Mouse (Mus musculus): ENCODE data around the gene Amigo1.

Gene Amigo1

DNA sequence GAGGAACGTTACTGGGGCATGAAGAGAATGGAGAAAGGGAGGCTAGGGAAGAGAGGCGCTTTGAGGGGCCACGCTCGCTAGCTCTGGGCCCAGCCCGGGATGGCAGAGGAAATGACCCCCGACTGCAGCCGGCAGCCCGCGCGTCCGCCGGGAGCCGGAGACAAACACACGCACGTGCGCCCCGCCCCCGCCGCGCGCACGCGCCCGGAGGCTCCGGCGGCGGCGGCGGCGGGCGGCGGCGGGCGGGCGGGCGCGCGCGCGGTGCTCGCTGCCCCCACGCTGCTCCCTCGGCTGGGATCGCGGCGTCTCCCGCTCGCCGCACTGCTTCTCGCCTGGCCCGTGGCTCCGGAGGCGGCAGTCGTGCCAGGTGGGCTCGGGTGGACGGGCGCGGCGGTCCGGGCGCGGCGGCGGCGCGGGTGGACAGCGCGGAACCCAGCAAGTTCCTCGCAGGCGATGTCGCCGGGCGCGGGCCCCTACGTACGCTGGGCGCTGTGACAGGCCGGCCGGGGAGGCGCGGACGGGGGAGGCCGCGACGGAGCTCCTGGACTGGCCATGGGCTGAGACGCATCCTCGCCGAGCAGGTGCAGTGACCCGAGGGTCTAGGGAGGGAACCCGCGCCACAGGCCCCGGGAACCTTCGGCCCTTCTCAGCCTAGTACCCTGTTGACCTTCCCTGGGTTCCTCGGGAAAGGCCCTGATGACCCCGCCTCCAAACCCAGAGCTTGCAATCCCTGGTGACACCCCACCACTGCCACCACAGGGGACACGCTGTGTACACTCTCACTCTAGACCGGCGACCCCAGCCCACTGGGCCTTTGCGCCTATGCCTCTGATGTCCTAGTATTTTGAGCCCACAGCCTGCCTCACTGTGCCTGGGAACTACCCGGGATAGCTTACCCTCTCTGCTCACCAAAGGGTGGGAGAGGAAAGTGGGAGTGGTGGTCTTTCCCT is at the start of gene Amigo1:
TSS of gene Amigo1 (plus strand) at position 238 of the 950 bp plus-strand sequence.
- DNase-seq (ENCODE audit: low spot score in 2 of 2) = peak in 1 of 2 experiments; percentile 74

DNA sequence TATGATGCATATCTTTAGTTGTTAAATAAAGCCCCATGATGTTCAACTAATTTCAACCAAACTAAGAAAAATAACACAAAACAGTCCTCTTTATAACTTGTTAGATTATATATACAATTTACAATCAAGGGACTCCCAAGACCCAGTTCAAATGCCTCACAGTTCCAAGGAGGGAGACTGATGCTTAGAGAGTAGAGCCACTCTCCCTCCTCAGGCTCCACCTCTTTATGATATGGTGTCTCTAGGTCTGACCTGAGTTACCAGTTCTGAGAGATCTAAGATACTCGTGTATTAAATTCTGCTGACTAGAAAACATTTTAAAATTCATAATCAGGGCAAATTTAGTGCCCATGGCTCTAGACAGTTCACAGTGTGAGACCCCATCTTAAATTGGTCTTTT is 47.0 kb upstream of the Amigo1 start:
- DNase-seq (ENCODE audit: low spot score in 2 of 2) = no peak

DNA sequence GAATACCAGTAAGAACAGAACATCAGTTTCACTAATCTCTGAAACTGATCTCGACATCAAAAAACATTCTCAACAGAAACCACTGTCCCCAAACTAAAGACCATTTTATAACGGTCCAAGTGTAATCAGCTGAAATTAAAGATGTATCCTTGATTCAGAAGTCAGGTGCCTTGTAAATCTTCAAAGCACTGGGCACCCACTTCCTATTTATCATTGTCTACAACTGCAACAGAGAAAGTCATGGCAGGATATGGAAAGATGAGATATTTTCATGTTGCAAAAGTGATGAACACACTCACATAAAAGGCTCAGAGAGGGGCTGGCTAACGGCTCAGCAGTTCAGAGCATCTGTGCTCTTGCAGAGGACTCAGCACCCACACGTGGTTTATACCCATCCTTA is 45.3 kb upstream of the Amigo1 start:
- no peak for DNase-seq (ENCODE audit: low spot score in 2 of 2)

DNA sequence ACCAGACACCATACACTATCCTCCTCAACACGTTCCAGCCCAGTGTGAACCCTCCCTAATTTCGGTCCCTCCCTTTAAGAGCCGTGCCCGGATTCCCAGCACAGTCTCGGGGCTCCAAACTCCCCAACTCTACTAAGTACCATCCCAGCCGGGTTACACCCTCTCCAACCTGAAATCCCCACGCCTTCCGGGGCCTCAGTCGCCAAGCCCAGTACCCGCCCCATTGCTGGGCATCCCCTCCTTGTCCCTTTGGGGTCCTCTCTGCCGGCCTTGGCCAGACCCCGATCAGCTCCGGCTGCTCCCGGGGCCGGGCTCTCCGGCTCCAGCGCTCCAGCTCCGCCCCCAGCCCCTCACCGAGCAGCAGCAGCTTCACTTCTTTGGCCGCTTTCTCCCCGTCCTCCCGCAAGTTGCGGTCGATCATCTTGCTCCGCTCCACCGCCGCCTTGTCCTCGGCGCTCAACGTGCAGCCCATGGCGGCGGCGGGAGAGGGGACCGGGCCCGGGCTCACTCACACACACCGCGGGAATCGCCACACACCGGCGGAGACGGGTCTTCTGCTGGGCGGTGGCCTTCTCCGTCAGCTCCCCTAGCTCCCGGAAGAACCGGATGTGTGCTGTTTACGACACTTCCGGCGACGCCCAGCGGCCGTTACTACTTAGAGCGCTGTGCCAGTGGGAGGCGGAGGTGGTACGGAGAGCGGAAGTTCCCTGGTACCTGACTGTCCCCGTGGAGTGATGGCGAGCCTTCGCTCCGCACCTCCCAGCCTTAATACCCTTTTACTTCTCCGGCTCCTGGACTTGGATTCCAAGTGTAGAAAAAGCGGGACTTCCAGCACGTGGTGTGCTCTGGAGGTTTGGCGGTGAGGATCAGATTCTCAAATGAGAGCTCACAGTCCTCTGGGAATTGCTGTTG is 40.3 kb upstream of the Amigo1 start, which contains the start of gene Gnai3:
TSS of gene Gnai3 (minus strand) at position 613 of the 912 bp plus-strand sequence.
- peak; percentile 90 to 94 for DNase-seq (ENCODE audit: low spot score in 2 of 2)

DNA sequence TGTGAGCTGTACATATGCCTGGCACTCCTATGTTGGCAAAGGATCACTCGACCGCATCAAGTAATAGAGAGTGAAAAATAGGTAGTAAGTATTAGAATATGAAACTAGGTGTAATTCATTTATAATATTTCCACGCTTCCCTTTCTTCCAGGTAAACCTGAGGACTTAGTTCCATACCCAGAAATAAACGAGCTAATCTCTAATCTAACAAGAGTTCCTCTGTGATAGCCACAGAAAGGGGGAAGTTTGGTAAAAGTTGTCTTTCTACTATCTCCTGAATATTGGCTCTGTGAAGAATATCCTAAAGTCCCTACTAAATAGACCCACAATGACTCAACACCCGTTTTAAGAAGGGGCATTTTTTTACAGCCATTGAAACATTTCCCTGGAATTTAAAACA is 39.5 kb upstream of the Amigo1 start:
- no peak for DNase-seq (ENCODE audit: low spot score in 2 of 2)

DNA sequence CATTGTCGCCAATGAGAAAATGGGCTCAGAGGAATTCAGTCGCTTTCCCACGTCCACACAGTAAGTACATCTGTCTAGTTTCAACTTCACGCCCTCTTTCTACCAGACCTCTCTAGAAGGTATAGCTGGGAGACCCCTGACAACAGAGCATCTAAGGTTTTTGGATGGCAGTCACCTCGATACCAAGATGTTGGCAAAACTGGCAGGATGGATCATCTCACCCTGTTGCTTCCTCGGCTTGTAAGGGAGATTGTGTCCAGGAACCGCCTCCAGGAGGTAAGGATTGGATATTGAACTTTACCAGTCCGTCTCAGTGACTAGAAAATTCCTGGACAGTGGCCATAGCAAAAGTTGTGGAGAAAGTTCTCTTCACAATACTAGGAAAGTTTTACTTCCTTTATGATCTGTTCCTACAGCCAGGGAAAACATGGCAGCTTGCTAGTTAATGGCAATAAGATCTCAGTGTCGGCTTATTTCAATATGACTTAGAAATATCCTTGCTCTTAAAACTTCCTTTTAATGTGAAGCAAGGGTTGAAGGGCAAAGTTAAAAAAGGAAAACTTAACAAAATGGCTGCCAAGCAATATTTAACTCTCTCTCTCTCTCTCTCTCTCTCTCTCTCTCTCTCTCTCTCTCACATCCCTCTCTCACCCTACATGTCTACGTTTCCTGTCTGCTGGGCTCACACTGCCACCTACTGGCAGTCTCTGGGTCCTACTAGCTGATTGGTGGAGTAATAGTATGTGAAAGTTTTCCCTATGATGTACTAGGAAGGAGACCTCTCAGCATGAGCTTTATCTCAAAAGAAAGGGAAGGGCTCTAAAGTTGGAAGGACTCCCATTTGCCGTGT is 38.5 kb upstream of the Amigo1 start:
- DNase-seq (ENCODE audit: low spot score in 2 of 2) = peak; percentile 87 to 94

DNA sequence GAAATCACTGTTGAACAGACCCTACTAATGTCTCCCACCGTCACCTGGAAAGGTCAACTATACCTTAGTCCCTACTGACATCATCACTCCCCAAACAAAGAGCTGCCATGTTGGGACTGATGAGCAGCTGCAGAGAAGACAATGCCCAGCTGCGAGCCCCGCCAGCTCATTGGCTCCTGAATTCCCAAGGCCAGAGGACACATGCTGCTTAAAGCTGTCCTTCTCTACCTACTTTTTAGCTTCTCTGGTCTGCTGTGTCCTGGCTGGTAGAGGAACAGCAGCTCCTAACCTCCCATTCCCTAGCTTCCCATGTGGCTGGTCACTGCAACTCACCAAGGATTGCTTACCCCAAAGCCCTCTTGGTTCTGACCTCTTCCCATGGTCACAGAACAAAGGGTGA is 33.8 kb upstream of the Amigo1 start:
- no peak for DNase-seq (ENCODE audit: low spot score in 2 of 2)

DNA sequence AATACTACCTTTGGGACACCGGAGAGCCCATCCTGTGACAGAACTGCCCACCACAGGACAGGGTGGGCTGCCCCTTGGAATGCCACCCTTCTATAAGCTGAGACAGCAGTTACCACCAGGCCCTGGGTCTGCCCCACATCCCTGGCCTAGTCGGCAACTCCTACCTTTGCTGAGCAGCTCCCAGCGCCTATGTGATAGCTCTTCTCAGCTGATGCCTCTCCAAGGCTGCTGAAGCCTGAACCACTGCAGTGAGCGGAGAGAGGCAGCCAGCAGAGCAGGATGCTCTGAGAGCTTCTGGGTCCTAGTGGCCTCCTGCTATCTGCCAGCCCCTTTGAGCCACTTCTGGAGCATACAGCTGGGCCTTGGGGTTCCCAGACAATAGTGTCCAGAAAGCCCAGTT is 31.5 kb upstream of the Amigo1 start, which contains the start of gene Gpr61:
TSS of gene Gpr61 (minus strand) at position 227 of the 400 bp plus-strand sequence.
- no peak for DNase-seq (ENCODE audit: low spot score in 2 of 2)

DNA sequence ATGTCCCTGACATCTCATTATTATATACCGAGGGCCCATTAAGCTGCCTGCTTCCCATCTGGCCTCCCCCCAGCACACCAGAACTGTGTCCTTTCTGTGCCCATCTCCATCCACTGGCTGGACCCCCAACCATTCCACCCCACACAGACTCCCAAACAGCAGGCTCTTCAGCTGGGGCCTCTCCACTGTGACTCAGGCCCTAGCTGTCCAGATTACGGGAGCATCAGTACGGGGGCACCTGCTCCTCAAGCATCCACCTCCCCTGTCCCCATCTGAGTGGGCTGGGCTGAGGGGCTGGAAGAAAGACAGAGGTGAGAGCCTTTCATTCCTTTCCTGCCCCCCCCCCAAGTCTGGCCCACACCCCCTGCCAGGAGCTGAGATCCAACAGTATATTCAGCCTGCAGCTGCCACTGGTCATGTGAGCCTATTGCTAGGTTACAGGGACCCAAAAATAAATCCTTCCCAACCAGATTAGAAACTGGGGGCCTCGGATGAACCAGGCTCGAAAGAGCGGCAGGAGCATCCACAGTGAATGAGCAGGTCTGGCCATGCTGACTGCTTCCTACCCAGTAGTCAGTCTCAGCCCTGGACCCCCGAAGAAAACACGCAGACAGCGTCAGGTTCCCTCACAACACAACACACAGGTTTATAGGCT is 27.6 kb upstream of the Amigo1 start:
- DNase-seq (ENCODE audit: low spot score in 2 of 2) = no peak

DNA sequence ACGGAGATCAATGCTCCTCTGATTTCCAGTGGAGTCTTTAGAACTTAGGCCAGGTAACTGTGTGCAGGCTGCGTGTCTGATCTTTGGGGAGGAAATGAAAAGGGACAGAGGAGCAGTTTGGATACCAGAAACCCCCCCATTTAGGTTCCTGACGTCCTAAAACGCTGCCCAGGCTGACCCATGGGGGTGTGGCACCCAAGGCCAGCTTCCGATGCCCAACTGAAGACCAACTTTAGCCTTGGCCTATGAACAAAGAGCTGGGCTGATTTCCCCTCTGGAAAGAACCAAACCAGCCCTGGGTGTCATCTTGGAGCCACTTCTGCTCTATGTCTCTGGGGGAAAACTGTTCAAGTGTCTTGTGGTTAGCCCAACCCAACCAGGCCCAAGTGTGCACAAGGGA is 22.0 kb upstream of the Amigo1 start:
- DNase-seq (ENCODE audit: low spot score in 2 of 2) = no peak

DNA sequence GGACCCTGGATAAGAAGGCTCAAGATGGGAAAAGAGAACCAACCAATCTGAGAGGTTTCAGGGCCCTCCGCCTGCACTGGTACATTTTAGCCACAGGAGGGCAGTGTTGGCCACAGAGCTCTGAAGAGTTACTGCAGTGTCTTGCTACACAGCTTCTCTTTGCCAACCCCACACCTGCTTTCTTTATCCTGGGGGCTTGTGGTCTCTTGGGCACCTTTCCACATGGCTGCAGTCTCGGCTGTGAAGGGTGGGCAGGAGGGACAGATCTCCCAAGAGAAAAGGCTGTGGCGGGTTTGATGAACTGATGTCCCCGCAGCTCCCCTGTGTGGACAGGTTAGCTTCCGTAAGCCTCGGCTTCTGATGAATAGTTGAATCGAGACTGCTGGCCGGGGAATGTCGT is 21.3 kb upstream of the Amigo1 start:
- peak; percentile 72 to 89 for DNase-seq (ENCODE audit: low spot score in 2 of 2)

DNA sequence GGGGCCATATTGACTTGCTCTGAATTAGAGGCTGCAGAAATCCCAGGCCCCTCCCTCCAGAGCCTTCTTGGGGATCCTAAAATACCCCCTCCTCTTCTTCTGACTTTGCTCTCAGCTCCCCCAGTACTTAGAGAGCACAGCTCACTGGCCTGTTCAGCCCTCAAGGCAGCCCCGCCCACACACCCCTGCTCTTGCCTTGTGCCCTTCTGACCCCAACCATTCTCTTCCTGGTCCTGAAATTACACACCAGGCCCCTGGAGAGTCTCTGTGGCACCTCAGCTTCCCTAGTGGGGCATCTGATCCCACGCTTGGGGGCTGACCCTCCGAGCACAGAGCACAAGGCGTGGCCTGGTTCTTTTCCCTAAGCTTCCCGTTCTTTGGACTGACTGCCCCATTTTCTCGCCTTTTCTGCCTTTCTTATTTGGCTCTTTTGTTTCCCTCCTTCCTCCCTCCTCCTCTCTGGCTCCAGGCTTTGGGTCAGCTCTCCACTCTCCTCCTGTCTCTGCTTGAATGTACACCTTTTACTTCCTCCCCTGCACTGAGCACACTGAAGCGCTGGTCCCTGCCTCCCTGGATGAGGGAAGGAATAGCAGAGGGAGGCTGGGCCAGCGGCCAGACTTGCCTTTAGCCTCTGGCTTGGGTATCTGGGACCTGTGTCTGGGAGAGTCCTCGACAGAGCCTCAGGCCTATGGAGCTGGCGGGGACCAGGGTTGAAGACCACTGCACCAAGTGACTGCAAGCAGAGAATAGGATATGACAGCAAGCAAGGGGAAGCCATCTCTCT is 20.4 kb upstream of the Amigo1 start:
- DNase-seq (ENCODE audit: low spot score in 2 of 2) = no peak

DNA sequence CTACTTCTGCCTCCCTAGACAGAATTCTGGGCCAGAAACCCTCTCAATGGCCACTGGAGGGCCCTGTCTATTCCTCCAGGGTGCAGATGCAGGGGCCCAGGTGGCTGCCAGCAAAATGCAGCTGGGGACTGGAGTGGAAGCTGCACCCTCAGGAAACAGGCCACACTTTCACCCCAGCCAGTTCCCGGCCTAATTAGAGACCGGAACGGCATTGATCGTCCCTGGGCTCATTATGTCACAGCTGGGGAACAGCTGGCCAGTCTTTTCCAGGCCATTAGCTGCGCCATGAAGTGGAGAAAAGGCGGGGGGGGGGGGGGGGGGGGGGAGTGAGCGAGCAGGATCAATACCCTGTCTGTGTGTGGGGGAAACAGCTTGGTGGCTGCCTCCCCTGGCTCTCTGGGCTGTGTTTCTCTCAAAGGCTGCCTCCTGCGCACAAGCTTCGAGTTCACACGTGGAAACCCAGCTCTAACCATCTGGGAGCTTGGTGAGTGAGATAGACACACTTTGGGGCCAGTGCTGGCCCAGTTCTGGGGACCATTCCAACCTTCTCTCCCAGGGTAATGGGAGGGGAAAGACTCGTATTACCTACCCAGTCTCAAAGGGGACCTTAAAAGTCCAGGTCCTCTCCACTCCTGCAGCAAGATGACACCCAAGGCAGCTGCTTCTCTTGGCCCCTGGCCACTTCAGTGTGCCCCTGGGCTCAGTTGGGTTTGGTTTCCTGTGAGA is 19.5 kb upstream of the Amigo1 start:
- DNase-seq (ENCODE audit: low spot score in 2 of 2) = no peak

DNA sequence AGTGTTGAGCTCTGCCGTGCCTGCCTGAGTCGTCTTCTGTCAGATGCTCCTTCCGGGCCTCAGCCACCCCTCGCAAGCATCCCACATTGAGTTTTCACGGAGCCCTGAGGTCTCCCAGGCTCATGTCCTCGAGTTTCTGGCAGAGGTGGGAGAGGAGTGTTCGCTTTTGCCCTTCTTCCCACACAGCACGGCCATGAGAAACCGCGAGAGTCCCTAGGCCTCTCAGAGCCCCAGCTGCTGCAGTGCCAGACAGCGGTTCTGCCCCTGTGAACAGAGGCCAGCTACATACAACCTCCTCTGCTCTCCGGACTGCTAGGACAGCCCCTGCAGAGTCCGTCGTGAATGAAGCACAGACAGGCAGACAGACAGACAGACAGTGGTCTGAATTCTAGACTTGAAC is 18.6 kb upstream of the Amigo1 start:
- DNase-seq (ENCODE audit: low spot score in 2 of 2) = no peak

DNA sequence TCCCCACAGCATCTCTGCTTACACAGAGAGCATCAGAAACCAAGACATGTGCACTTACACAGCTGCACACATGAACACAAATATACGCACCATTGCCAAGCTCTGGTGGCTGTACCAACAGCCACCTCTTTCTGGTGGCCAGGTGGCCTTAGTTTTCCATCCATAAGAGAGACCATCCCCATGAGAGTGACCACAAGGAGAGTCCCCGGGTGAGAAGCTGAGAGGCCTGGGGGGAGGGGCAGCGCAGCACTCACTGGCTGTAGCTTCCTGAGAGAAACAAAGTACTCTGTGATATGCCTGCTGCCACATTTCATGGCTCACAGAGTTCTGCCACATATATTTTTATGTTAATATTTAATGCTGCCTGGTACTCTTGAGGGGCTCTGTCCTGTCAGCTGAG is 16.9 kb upstream of the Amigo1 start:
- no peak for DNase-seq (ENCODE audit: low spot score in 2 of 2)

DNA sequence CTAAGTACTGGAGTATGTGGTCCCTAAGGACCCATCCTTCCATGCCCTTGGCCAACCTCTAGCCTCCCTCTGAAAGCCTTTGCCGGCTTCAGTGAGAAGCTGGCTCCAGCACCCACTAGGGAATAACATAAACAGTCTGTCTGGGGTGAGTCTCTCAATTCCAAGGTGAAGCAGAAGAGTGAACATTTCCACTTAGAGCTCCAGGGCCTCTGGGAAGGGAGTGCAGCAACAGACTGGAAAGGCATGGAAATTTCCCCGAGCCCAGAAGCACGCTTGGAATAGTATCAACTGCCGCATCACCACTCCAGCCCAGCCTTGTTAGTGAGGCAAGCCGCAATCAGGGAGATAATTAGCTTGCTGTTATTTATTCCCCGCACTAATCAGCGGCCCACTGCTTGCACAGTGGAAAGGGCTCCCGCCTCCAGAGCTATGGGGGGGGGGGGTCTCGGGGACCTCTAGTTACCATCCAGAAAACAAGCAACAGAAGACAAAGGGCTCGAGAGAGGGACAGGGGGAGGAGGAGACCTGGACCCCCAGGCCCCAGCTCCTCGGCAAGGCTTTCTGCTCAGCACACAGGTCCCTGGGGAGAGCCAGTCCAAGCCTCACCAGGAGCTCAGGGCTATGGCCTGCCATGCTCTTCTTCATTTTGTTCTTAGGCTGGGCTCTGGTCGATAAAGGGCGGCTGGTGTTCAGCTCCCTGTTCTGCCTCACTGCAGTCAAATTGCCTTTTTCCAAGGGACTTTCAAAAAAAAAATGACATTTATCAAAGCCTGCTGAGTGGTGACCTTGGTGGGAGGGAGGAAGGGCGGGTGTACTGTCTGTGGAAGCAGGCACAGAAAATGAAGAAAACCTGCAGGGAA is 11.2 kb upstream of the Amigo1 start:
- DNase-seq (ENCODE audit: low spot score in 2 of 2) = no peak

DNA sequence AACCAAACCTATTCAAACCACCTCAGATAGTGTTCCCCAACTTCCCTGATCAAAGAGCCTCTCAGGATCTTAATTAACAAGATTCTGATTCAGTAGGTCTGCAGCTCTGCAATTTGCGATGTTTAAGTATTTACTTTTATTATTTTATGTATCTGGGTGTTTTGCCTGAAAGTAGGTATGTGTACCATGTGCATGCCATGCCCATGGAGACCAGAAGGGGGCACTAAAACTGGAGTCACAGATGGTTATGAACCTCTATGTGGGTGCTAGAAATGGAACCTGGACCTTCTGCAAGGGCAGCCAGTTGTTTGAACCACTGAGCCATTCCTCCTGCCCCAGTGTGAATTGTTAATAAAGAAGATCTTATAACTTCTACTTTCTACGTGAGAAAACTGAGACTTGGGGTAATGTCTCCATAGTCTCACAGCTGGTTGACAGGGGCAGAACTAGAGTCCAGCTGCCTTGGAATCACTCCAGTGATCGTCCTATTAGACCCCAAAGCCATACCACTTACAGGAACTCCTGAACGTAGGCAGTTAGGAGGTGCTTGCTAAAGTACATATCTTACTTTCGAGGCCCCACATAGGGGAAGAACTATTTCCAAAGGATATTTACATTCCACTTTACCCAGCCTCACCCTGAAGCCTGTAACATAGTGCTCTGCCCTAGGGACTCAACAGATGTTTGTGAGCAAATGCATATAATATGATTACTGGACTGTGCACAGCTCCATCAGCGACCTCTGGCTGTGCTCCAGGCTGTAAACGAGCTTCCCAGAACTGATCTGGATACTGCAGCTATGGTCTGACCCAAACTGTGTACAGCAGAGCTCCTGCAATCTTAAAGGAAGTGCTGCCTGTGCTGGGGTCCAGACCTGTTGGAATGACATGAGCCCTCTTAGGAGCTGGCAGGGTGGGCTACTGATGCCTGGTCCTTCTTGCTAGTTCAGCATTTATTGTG is 7.1 kb upstream of the Amigo1 start:
- DNase-seq (ENCODE audit: low spot score in 2 of 2) = no peak
